Mouse (Mus musculus): Measurements from ENCODE around the gene Golt1a.

DNA sequence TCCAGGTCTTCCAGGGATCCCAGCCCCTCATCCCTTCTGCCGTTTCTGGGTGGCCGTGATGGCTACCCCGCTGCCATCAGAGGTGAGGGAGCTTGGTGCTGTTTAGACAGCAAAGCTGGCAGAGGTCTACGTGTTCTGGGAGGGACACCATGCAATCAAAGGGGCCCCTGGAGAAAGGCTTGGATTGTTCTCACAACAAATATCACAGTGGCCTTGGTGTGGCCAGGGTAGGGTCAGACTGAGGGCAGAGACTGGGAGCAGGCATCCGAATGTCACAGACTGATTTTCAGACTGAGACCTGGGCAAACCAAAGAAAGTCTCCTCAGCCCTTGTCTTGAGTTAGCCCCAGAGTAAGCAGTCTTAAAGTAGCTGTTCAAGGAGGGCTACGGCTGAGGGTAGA, 61.8 kb downstream of the Golt1a start:
- TF ChIP-seq CTCF (IDR thresholded peaks at IDR 0.05; ENCODE audit: borderline replicate concordance, control insufficient read depth, extremely low read depth, insufficient read depth, low read length, poor library complexity) (no peak), POLR2A (IDR thresholded peaks at IDR 0.05; ENCODE audit: control insufficient read depth, extremely low read depth, insufficient read depth, low read length, poor library complexity) (no peak)
